Mouse (Mus musculus) forebrain, embryonic 16.5 days (tissue): ENCODE data around the gene Myo3b. TPM values are rescaled to one million over a fixed set of nuclear protein-coding genes. Genes with fewer than 3 reads are reported as not detected.

Experiments used
- ATAC-seq: fragments of 200-750 bp; cut with Nextera tagmentation; 2 replicates; pipeline ENCODE4 v1.8.0; 2017; ENCODE audit warnings: mild to moderate bottlenecking, moderate library complexity
- H3K27ac ChIP-seq: fragments of 300-500 bp; sonication (generic); 2 replicates; pipeline ENCODE4 v1.5.1; 2014; ENCODE audit warnings: low read length, control low read depth
- H3K27me3 ChIP-seq: fragments of 300-500 bp; sonication (generic); replicated peaks from 2 replicates; pipeline ENCODE4 v1.6.1; 2014; ENCODE audit warnings: low read length; ENCODE audit not compliant: control insufficient read depth, insufficient read depth
- H3K36me3 ChIP-seq: fragments of 300-500 bp; sonication (generic); 2 replicates; pipeline ENCODE4 v1.6.1; 2014; ENCODE audit not compliant: control insufficient read depth, insufficient read depth
- H3K4me1 ChIP-seq: fragments of 300-500 bp; sonication (generic); replicated peaks from 2 replicates; pipeline ENCODE4 v1.6.1; 2014; ENCODE audit warnings: low read length; ENCODE audit not compliant: control insufficient read depth, insufficient read depth
- H3K4me2 ChIP-seq: fragments of 300-500 bp; sonication (generic); 2 replicates; pipeline ENCODE4 v1.6.1; 2014; ENCODE audit warnings: mild to moderate bottlenecking, low read length, control low read depth
- H3K4me3 ChIP-seq: fragments of 300-500 bp; sonication (generic); replicated peaks from 2 replicates; pipeline ENCODE4 v1.5.1; 2014; ENCODE audit warnings: mild to moderate bottlenecking, low read length, control low read depth
- H3K9ac ChIP-seq: fragments of 300-500 bp; sonication (generic); replicated peaks from 2 replicates; pipeline ENCODE4 v1.6.1; 2014; ENCODE audit warnings: low read depth, low read length, control low read depth
- H3K9me3 ChIP-seq: fragments of 300-500 bp; sonication (generic); 2 replicates; pipeline ENCODE4 v1.6.1; 2016; ENCODE audit warnings: low read length; ENCODE audit not compliant: control insufficient read depth
- WGBS: fragments of 180-500 bp; shearing (Covaris S2); extraction: QIAGEN DNeasy Blood & Tissue Kit; methylation state at CpG from one replicate; pipeline ENCODE4 v1.1.7; 2014; 5-methylcytosine and 5-hydroxymethylcytosine counted together
- polyA plus RNA-seq: library from polyadenylated mRNA; unstranded; fragments of >200 nt; fragmentation: Nextera tagmentation; extraction: Ambion mirVana; gene quantifications from 2 replicates; pipeline ENCODE4 v1.2.1, GENCODE M21; 2015

The Myo3b gene
- polyA plus RNA-seq, 1 experiment from 2014 or later, result 0.34 TPM

GRCm38 (mm10) chr2:70195418-70196248 lies 156.7 kb downstream of the Myo3b start:
- H3K9ac ChIP-seq, result no peak overlapping the region
- H3K4me2 ChIP-seq, result no peak overlapping the region
- no peaks in the 10 kb centered on the region for H3K27me3 ChIP-seq
- peaks cover 8% of the 10 kb centered on the region; the same call in 1 of the 2 replicates for H3K4me1 ChIP-seq
- peak overlapping the region; percentile 30 for H3K27ac ChIP-seq
- WGBS, result 33% methylated on average over 9 of the region's 9 CpGs
- ATAC-seq, result peak; percentile 40; the same call in 1 of the 2 replicates
- H3K36me3 ChIP-seq, result no peaks in the 10 kb centered on the region
- H3K4me3 ChIP-seq, result no peak overlapping the region
- no peaks in the 10 kb centered on the region for H3K9me3 ChIP-seq

- Histone ChIP-seq H3K27ac (peak overlapping the region; percentile 88), H3K4me2 (peak overlapping the region; percentile 25), H3K9ac (peak overlapping the region; percentile 30; the same call in 1 of the 2 replicates), H3K4me1 (peaks cover 20% of the 10 kb centered on the region), H3K4me3 (no peak overlapping the region), H3K27me3 (no peaks in the 10 kb centered on the region), H3K36me3 (no peaks in the 10 kb centered on the region), H3K9me3 (no peaks in the 10 kb centered on the region)
- ATAC-seq, result peak; percentile 92
- 12% methylated on average over 11 of the region's 11 CpGs for WGBS
Measured at GRCm38 (mm10) chr2:70201796-70202555, 163.1 kb downstream of the Myo3b start.

- ATAC-seq, result peak; percentile 88
- H3K27ac ChIP-seq, result peak overlapping the region; percentile 88
- no peaks in the 10 kb centered on the region for H3K36me3 ChIP-seq
- H3K27me3 ChIP-seq, result no peaks in the 10 kb centered on the region
- H3K9me3 ChIP-seq, result no peaks in the 10 kb centered on the region
- WGBS, result 2% methylated on average over 8 of the region's 8 CpGs
- H3K9ac ChIP-seq, result peak overlapping the region; percentile 30; the same call in 1 of the 2 replicates
- peaks cover 20% of the 10 kb centered on the region for H3K4me1 ChIP-seq
- H3K4me2 ChIP-seq, result peak overlapping the region; percentile 25
- H3K4me3 ChIP-seq, result no peak overlapping the region
Measured at GRCm38 (mm10) chr2:70202578-70203167, 163.7 kb downstream of the Myo3b start.

GRCm38 (mm10) chr2:70208411-70208810 lies 169.5 kb downstream of the Myo3b start:
- ATAC-seq, result no peak
- Histone ChIP-seq H3K36me3 (no peaks in the 10 kb centered on the region), H3K9me3 (no peaks in the 10 kb centered on the region), H3K4me1 (peaks cover 5% of the 10 kb centered on the region; the same call in 1 of the 2 replicates), H3K4me2 (no peak overlapping the region), H3K9ac (no peak overlapping the region), H3K27ac (no peak overlapping the region), H3K4me3 (no peak overlapping the region), H3K27me3 (no peaks in the 10 kb centered on the region)
- WGBS, result 85% methylated on average over 1 of the region's 1 CpGs

GRCm38 (mm10) chr2:70209790-70210189 lies 170.9 kb downstream of the Myo3b start:
- H3K27me3 ChIP-seq, result no peaks in the 10 kb centered on the region
- no peak overlapping the region for H3K4me2 ChIP-seq
- H3K4me1 ChIP-seq, result peaks cover 11% of the 10 kb centered on the region
- no peak overlapping the region for H3K4me3 ChIP-seq
- H3K36me3 ChIP-seq, result no peaks in the 10 kb centered on the region
- H3K9ac ChIP-seq, result no peak overlapping the region
- no peak overlapping the region for H3K27ac ChIP-seq
- peak; percentile 26; the same call in 1 of the 2 replicates for ATAC-seq
- 89% methylated on average over 3 of the region's 3 CpGs for WGBS
- H3K9me3 ChIP-seq, result no peaks in the 10 kb centered on the region

GRCm38 (mm10) chr2:70210427-70211332 lies 171.8 kb downstream of the Myo3b start:
- WGBS, result 74% methylated on average over 22 of the region's 22 CpGs
- Histone ChIP-seq H3K36me3 (no peaks in the 10 kb centered on the region), H3K27ac (peak overlapping the region; percentile 68), H3K4me2 (no peak overlapping the region), H3K9me3 (no peaks in the 10 kb centered on the region), H3K27me3 (no peaks in the 10 kb centered on the region), H3K4me1 (peaks cover 13% of the 10 kb centered on the region), H3K4me3 (no peak overlapping the region), H3K9ac (no peak overlapping the region)
- ATAC-seq, result peak; percentile 73

- Histone ChIP-seq H3K4me1 (peaks cover 13% of the 10 kb centered on the region), H3K9ac (no peak overlapping the region), H3K27me3 (no peaks in the 10 kb centered on the region), H3K4me2 (no peak overlapping the region), H3K4me3 (no peak overlapping the region), H3K27ac (no peak overlapping the region), H3K9me3 (no peaks in the 10 kb centered on the region), H3K36me3 (no peaks in the 10 kb centered on the region)
- no peak; the same call in 1 of the 2 replicates for ATAC-seq
- WGBS, result 53% methylated on average over 8 of the region's 8 CpGs
Measured at GRCm38 (mm10) chr2:70214401-70214800, 175.5 kb downstream of the Myo3b start.

- no peak overlapping the region for H3K4me3 ChIP-seq
- ATAC-seq, result no peak
- no peaks in the 10 kb centered on the region for H3K27me3 ChIP-seq
- H3K36me3 ChIP-seq, result no peaks in the 10 kb centered on the region
- H3K4me2 ChIP-seq, result no peak overlapping the region
- H3K9me3 ChIP-seq, result no peaks in the 10 kb centered on the region
- no peak overlapping the region for H3K27ac ChIP-seq
- H3K9ac ChIP-seq, result no peak overlapping the region
- WGBS, result 73% methylated on average over 3 of the region's 3 CpGs
- H3K4me1 ChIP-seq, result peaks cover 8% of the 10 kb centered on the region
Measured at GRCm38 (mm10) chr2:70217800-70218199, 178.9 kb downstream of the Myo3b start.
